Comparison of ENCODE assay signal across 24 mouse cellular contexts in the genomic region with DNA sequence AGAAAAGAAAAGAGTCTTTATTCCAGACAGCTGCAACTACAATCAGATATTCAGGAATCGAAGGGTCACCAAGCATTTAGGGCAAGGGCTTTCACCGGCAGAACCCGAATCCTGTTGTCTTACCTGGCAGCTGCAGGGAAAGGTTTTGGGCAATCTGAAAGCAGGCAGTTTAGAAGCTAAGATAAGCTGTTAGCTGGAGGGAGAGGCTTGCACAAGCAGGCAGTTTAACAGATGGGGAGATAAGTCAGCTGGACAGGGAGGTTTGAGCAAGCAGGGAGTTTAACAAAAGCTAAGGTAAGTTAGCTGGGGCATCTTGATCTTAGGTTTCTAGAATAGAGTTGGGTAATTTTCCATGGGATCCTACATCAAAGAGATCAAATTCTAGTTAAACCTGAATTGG.
"Had no signal": no experiment of that assay in that cellular context is flagged by ENCODE, and none has a peak within 500 bp of the region (broad histone marks: within the 10 kb centered on the region; RNA-seq: fewer than 3 reads in every experiment).

No protein-coding gene starts in this region.

- H3K9ac ChIP-seq: heart, embryonic 12.5 days; hindbrain, embryonic 13.5 days; hindbrain, embryonic 15.5 days; kidney, embryonic 15.5 days; limb, embryonic 13.5 days; limb, embryonic 15.5 days; liver, embryonic 12.5 days; liver, embryonic 14.5 days had no signal

- H3K27me3 ChIP-seq: hindbrain, embryonic 13.5 days; hindbrain, embryonic 15.5 days; kidney, embryonic 15.5 days; limb, embryonic 13.5 days; limb, embryonic 15.5 days; liver, embryonic 12.5 days had no signal

- DNase-seq: gastrocnemius, postnatal 14 days; gastrocnemius, postnatal 36 days; heart, adult 18-20 months; heart, postnatal 14 days; heart, postnatal 36 days; kidney, adult 11 months; kidney, adult 2 months; kidney, adult 9 months; kidney, postnatal 14 days; kidney, postnatal 36 days; layer of hippocampus, adult 9-11 months; layer of hippocampus, postnatal 36 days; left cerebral cortex, postnatal 4 days had no signal

- H3K4me3 ChIP-seq: heart, embryonic 10.5 days; heart, embryonic 12.5 days; hindbrain, embryonic 13.5 days; hindbrain, embryonic 15.5 days; kidney, embryonic 15.5 days; limb, embryonic 13.5 days; limb, embryonic 15.5 days; liver, embryonic 12.5 days had no signal

- H3K4me1 ChIP-seq: hindbrain, embryonic 13.5 days; hindbrain, embryonic 15.5 days; kidney, embryonic 15.5 days; limb, embryonic 13.5 days; limb, embryonic 15.5 days had no signal

- H3K27ac ChIP-seq: heart, embryonic 10.5 days; hindbrain, embryonic 13.5 days; hindbrain, embryonic 15.5 days; hindbrain, postnatal 0 days; kidney, embryonic 15.5 days; kidney, postnatal 0 days; limb, embryonic 13.5 days; limb, embryonic 15.5 days; liver, embryonic 12.5 days; liver, embryonic 14.5 days had no signal

- H3K9me3 ChIP-seq: heart, embryonic 10.5 days; heart, embryonic 12.5 days; hindbrain, embryonic 13.5 days; hindbrain, embryonic 15.5 days; kidney, embryonic 15.5 days; limb, embryonic 13.5 days; limb, embryonic 15.5 days; liver, embryonic 12.5 days had no signal

- H3K36me3 ChIP-seq: heart, embryonic 10.5 days; heart, embryonic 12.5 days; hindbrain, embryonic 13.5 days; hindbrain, embryonic 15.5 days; kidney, embryonic 15.5 days; limb, embryonic 13.5 days; limb, embryonic 15.5 days; liver, embryonic 12.5 days had no signal
